Mouse (Mus musculus): ENCODE measurements at regions not wholly inside any gene's neighbourhood (a gene's known extent, or its start where the extent isn't known, plus 50 kb on each side); places are given as distances from the start of the nearest gene placed in this dataset.

DNA sequence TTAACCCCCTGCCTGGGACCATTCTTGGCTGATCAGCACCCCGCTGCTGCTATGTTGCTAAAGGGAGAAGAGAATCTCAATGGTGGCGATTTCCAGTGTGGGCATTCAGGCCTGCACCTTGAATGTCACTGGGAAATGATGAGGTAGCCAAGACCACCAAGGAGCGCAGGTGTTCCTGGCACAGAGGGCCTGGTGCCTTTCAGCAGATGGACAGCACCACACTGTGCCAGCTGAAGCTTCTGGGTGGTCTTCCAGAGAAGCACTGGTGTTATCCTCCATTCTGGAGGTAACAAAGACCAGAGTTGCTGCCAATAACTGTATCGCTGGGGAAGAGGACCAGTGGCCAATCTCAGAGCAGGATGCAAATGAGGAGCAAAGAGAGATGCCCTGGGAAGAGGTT, 338.5 kb downstream of the Lmo4 start:
- Histone ChIP-seq H3K4me1 (ENCODE audit: control insufficient read depth, insufficient read depth, low read length) (no peaks in the 10 kb centered on the region), H3K27ac (ENCODE audit: insufficient read depth, low read depth, low read length) (no peak overlapping the region), H3K27me3 (replicated peaks; ENCODE audit: control insufficient read depth, insufficient read depth, low read length) (no peaks in the 10 kb centered on the region), H3K36me3 (ENCODE audit: control insufficient read depth, insufficient read depth, low read length) (no peaks in the 10 kb centered on the region), H3K4me3 (ENCODE audit: insufficient read depth, low read depth, low read length) (no peak overlapping the region)
- 83% methylated on average over 4 of the region's 4 CpGs for WGBS
- no peak for DNase-seq
- TF ChIP-seq POLR2A (IDR thresholded peaks at IDR 0.05; ENCODE audit: low read depth, low read length): no peak
- TF ChIP-seq CTCF (conservative IDR thresholded peaks at IDR 0.05; ENCODE audit: insufficient read depth, insufficient read length, low read depth, low read length): no peak

DNA sequence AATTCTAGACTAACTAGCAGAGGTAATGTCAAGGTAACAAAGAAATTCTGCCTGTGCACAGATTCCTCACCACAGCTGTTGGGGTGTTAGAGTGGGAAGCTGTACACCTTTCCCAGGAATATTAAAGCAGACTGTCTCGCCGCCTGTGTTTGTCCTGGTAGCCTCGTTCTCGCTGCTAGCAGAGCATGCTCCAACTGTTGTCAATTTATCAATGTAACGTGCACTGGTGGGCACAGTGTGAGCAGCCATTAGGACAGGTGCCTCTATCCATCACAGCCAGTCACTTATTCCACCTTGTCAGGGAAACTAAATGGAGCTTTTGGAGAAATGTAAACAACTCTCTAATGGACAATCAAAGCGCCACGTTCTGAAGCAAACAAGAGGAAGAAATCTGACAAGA, 339.4 kb downstream of the Lmo4 start:
- TF ChIP-seq POLR2A (IDR thresholded peaks at IDR 0.05; ENCODE audit: low read depth, low read length): no peak
- TF ChIP-seq CTCF (conservative IDR thresholded peaks at IDR 0.05; ENCODE audit: insufficient read depth, insufficient read length, low read depth, low read length): no peak
- no peaks in the 10 kb centered on the region for H3K4me1 ChIP-seq (ENCODE audit: control insufficient read depth, insufficient read depth, low read length)
- no peak overlapping the region for H3K27ac ChIP-seq (ENCODE audit: insufficient read depth, low read depth, low read length)
- DNase-seq: no peak
- no peak overlapping the region for H3K4me3 ChIP-seq (ENCODE audit: insufficient read depth, low read depth, low read length)
- no peaks in the 10 kb centered on the region for H3K36me3 ChIP-seq (ENCODE audit: control insufficient read depth, insufficient read depth, low read length)
- 81% methylated on average over 7 of the region's 7 CpGs for WGBS
- H3K27me3 ChIP-seq (replicated peaks; ENCODE audit: control insufficient read depth, insufficient read depth, low read length): no peaks in the 10 kb centered on the region

DNA sequence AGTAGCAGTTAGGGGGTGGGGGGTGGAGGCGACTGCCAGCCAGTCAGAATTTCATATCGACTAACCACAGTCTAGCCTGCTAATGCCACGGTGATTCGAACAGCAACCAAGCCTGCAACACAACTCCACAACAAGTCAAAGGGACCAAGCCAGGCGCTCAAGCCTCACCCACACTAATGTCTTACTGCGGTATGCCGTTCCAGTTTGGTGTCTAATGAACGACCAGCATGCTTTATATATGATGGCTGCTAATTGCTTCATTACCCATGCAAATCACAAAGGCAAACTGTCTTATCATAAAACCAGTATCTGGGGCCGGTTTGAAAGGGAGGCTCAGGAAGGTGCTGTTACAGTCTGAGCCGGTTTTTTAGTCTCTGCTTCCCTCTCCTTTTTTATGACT, 340.5 kb downstream of the Lmo4 start:
- TF ChIP-seq CTCF (conservative IDR thresholded peaks at IDR 0.05; ENCODE audit: insufficient read depth, insufficient read length, low read depth, low read length) (no peak), POLR2A (IDR thresholded peaks at IDR 0.05; ENCODE audit: low read depth, low read length) (no peak)

DNA sequence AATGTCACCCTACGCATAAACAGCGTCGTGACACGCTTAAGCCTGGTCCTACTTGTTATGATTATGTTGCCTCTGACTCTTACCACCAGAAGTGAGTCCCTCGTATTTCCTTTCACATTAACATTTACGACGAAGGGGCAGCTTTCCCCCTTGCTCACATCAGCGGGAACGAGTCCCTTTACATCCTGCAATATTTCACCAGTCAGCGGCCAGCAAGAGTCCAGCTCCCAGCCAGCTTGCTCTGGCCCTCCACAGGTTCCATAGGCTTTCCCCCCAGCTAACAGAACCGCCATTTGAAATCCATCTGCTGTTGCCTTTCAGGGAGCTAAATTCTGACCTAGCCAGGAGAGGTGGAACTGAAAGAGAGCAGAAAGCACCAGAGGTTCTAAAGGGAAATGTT, 342.5 kb downstream of the Lmo4 start:
- no peak for TF ChIP-seq POLR2A (IDR thresholded peaks at IDR 0.05; ENCODE audit: low read depth, low read length)
- no peak for TF ChIP-seq CTCF (conservative IDR thresholded peaks at IDR 0.05; ENCODE audit: insufficient read depth, insufficient read length, low read depth, low read length)
- Histone ChIP-seq H3K4me1 (ENCODE audit: control insufficient read depth, insufficient read depth, low read length) (no peaks in the 10 kb centered on the region), H3K36me3 (ENCODE audit: control insufficient read depth, insufficient read depth, low read length) (no peaks in the 10 kb centered on the region), H3K4me3 (ENCODE audit: insufficient read depth, low read depth, low read length) (no peak overlapping the region), H3K27me3 (replicated peaks; ENCODE audit: control insufficient read depth, insufficient read depth, low read length) (no peaks in the 10 kb centered on the region), H3K27ac (ENCODE audit: insufficient read depth, low read depth, low read length) (no peak overlapping the region)
- 45% methylated on average over 11 of the region's 11 CpGs for WGBS
- DNase-seq: no peak

More for the DNA sequence above, 340.5 kb downstream of the Lmo4 start:
- 23% methylated on average over 10 of the region's 10 CpGs for WGBS
- Histone ChIP-seq H3K4me3 (ENCODE audit: insufficient read depth, low read depth, low read length) (no peak overlapping the region), H3K27ac (ENCODE audit: insufficient read depth, low read depth, low read length) (no peak overlapping the region), H3K4me1 (ENCODE audit: control insufficient read depth, insufficient read depth, low read length) (no peaks in the 10 kb centered on the region), H3K27me3 (replicated peaks; ENCODE audit: control insufficient read depth, insufficient read depth, low read length) (no peaks in the 10 kb centered on the region), H3K36me3 (ENCODE audit: control insufficient read depth, insufficient read depth, low read length) (no peaks in the 10 kb centered on the region)
- DNase-seq: no peak

DNA sequence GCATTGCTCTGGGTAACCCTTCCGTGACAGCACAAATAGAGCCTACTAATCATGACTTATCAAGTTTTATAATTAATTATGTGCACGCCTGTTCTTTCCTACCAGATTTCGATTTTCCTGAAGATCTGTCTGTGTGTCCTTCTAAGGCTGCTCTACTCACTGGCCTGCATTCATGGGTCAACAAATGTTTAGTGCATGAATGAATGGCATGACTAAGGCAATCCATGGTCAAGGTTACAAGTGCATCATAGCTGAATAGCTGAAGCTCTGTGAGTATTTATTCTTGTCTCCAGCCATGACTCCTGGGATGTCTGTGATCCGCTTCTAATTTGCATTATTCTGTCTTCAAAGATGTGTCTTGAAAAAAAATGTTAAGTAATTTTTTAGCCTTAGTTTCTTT, 343.2 kb downstream of the Lmo4 start:
- H3K4me1 ChIP-seq (ENCODE audit: control insufficient read depth, insufficient read depth, low read length): no peaks in the 10 kb centered on the region
- H3K27me3 ChIP-seq (replicated peaks; ENCODE audit: control insufficient read depth, insufficient read depth, low read length): no peaks in the 10 kb centered on the region
- H3K36me3 ChIP-seq (ENCODE audit: control insufficient read depth, insufficient read depth, low read length): no peaks in the 10 kb centered on the region
- DNase-seq: no peak
- H3K4me3 ChIP-seq (ENCODE audit: insufficient read depth, low read depth, low read length): no peak overlapping the region
- H3K27ac ChIP-seq (ENCODE audit: insufficient read depth, low read depth, low read length): no peak overlapping the region
- 77% methylated on average over 4 of the region's 4 CpGs for WGBS
- TF ChIP-seq POLR2A (IDR thresholded peaks at IDR 0.05; ENCODE audit: low read depth, low read length): no peak
- TF ChIP-seq CTCF (conservative IDR thresholded peaks at IDR 0.05; ENCODE audit: insufficient read depth, insufficient read length, low read depth, low read length): no peak

DNA sequence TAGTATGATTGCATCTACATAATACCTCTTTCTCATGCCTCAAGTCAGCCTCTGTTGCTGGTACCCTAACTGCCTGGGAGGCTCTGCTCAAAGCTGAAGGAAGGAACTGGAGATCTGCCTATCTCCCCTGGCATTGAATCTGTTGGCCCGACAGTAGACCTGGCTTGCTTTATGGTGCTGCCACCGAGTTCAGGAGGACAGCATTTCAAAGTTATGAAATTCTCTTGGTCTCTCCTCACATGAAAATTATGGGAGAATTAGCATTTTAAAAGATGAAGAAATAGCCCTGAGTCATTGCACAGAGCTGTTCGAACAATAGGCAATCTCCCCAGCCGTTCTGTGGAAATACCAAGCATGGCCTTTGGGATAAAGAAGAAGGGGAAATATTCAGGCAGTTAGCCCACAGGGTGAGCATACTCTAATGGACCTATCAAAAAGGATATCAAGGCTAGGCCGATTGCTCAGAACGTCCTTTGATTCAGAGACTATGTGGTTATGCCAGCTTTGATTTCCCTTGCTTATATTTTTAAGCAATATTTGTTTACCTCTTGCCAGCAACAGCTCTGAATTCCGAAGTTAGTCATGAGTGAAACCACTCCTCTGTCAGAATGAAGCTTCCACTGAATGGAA, 369.3 kb downstream of the Lmo4 start:
- DNase-seq: no peak
- Histone ChIP-seq H3K4me3 (ENCODE audit: insufficient read depth, low read depth, low read length) (no peak overlapping the region), H3K4me1 (ENCODE audit: control insufficient read depth, insufficient read depth, low read length) (no peaks in the 10 kb centered on the region), H3K27ac (ENCODE audit: insufficient read depth, low read depth, low read length) (no peak overlapping the region), H3K36me3 (ENCODE audit: control insufficient read depth, insufficient read depth, low read length) (no peaks in the 10 kb centered on the region), H3K27me3 (replicated peaks; ENCODE audit: control insufficient read depth, insufficient read depth, low read length) (no peaks in the 10 kb centered on the region)
- WGBS: 79% methylated on average over 7 of the region's 7 CpGs
- TF ChIP-seq CTCF (conservative IDR thresholded peaks at IDR 0.05; ENCODE audit: insufficient read depth, insufficient read length, low read depth, low read length) (no peak), POLR2A (IDR thresholded peaks at IDR 0.05; ENCODE audit: low read depth, low read length) (no peak)

DNA sequence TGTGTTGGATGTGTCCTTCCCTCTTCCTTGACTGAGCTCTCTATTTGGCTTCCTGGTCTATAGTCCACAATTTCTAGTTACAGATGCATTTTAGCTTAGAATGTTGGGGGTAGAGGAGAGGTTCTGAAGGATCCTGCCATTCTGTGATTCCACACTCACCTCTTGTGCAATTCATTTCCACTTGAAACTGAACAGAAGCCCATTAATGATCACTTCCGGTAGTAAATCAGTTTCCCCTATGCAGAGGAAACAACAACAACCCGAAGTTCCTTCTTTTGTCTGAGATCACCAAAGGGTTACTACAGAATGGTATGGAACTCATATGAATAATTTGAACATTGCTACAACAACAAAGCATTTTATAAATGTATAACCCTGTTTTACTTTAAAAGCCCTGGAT, 370.3 kb downstream of the Lmo4 start:
- TF ChIP-seq POLR2A (IDR thresholded peaks at IDR 0.05; ENCODE audit: low read depth, low read length) (no peak), CTCF (conservative IDR thresholded peaks at IDR 0.05; ENCODE audit: insufficient read depth, insufficient read length, low read depth, low read length) (no peak)
- Histone ChIP-seq H3K4me3 (ENCODE audit: insufficient read depth, low read depth, low read length) (no peak overlapping the region), H3K36me3 (ENCODE audit: control insufficient read depth, insufficient read depth, low read length) (no peaks in the 10 kb centered on the region), H3K4me1 (ENCODE audit: control insufficient read depth, insufficient read depth, low read length) (no peaks in the 10 kb centered on the region), H3K27me3 (replicated peaks; ENCODE audit: control insufficient read depth, insufficient read depth, low read length) (no peaks in the 10 kb centered on the region), H3K27ac (ENCODE audit: insufficient read depth, low read depth, low read length) (no peak overlapping the region)
- WGBS: 56% methylated on average over 2 of the region's 2 CpGs
- DNase-seq: no peak

All from kidney, adult 2 months (tissue).